Comparison of ENCODE assay signal across 19 mouse cellular contexts in the genomic region with DNA sequence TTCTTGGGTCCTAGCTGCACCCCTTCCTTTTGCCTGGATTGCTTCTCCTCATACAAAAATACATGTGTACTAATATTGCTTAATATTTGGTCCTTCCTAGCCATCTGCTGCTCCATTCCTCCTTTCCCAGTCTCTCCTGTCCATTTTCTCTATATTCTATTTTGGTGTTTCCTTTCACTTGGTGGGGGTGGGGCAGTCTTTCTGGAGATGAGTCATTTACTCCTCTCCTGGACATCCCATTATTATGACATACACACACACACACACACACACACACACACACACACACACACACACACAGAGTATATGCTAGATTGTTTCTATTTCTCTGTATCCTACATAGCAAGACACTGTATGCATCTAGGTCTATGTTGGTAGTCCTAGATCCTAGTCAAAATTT.
DNase-seq lines count a peak whose midpoint lies in the region; ATAC-seq and TF ChIP-seq lines count a peak whose summit lies in the region.
"Had no signal": no experiment of that assay in that cellular context is flagged by ENCODE, and none has a peak within 500 bp of the region (broad histone marks: within the 10 kb centered on the region; RNA-seq: fewer than 3 reads in every experiment).

No protein-coding gene starts in this region.

- intact Hi-C loops in left cerebral cortex, postnatal 14 days (cut with DNase I), result no loop called here

- no peak for DNase-seq in forebrain, embryonic 10.5 days (ENCODE audit: extremely low spot score, low spot score)
- DNase-seq in neural tube, embryonic 10.5 days (ENCODE audit: extremely low spot score, low spot score), result no peak
- no peak for DNase-seq in lung, adult 2 months
- no peak for DNase-seq in left cerebral cortex, postnatal 14 days (ENCODE audit: low spot score in 2 of 2)
- DNase-seq in liver, embryonic 11.5 days (ENCODE audit: low spot score), result no peak
- DNase-seq: adrenal gland, postnatal 25 days; heart, postnatal 10 days; retina, postnatal 1 day; thymus, adult 18-20 months had no signal

- TF ChIP-seq POLR2A in lung, adult 2 months (IDR thresholded peaks at IDR 0.05; ENCODE audit: borderline replicate concordance, extremely low read depth, low read depth, low read length), result no peak

- H3K4me3 ChIP-seq in forebrain, embryonic 13.5 days, result no peak overlapping the region
- H3K4me3 ChIP-seq in forebrain, embryonic 10.5 days, result no peak overlapping the region
- no peak overlapping the region for H3K4me3 ChIP-seq in neural tube, embryonic 13.5 days
- H3K4me3 ChIP-seq in forebrain, embryonic 16.5 days (replicated peaks; ENCODE audit: low read length), result no peak overlapping the region
- H3K4me3 ChIP-seq in lung, adult 2 months (replicated peaks; ENCODE audit: extremely low read depth, low read depth, low read length), result no peak overlapping the region
- no peak overlapping the region for H3K4me3 ChIP-seq in liver, embryonic 11.5 days (ENCODE audit: low read depth, low read length)
- H3K4me3 ChIP-seq: embryonic facial prominence, embryonic 15.5 days; left cerebral cortex, adult 2 months; liver, embryonic 12.5 days; stomach, embryonic 15.5 days had no signal

- no peak overlapping the region for H3K4me2 ChIP-seq in forebrain, embryonic 13.5 days
- no peak overlapping the region for H3K4me2 ChIP-seq in neural tube, embryonic 13.5 days
- H3K4me2 ChIP-seq in forebrain, embryonic 16.5 days (ENCODE audit: low read length), result no peak overlapping the region
- H3K4me2 ChIP-seq in liver, embryonic 11.5 days, result no peak overlapping the region
- H3K4me2 ChIP-seq: embryonic facial prominence, embryonic 15.5 days; heart, embryonic 11.5 days; liver, embryonic 12.5 days; midbrain, embryonic 11.5 days; stomach, embryonic 15.5 days had no signal

- H3K9ac ChIP-seq in forebrain, embryonic 13.5 days, result no peak overlapping the region
- H3K9ac ChIP-seq in neural tube, embryonic 13.5 days, result no peak overlapping the region
- H3K9ac ChIP-seq in forebrain, embryonic 16.5 days (replicated peaks; ENCODE audit: low read depth, low read length), result no peak overlapping the region
- no peak overlapping the region for H3K9ac ChIP-seq in liver, embryonic 11.5 days (ENCODE audit: low read depth, low read length)
- H3K9ac ChIP-seq: embryonic facial prominence, embryonic 15.5 days; liver, embryonic 12.5 days; stomach, embryonic 15.5 days had no signal

- no peaks in the 10 kb centered on the region for H3K27me3 ChIP-seq in forebrain, embryonic 13.5 days
- H3K27me3 ChIP-seq in forebrain, embryonic 10.5 days (ENCODE audit: poor library complexity, severe bottlenecking), result no peaks in the 10 kb centered on the region
- peaks cover 10% of the 10 kb centered on the region for H3K27me3 ChIP-seq in neural tube, embryonic 13.5 days
- H3K27me3 ChIP-seq in forebrain, embryonic 16.5 days (replicated peaks; ENCODE audit: control insufficient read depth, insufficient read depth, low read length), result no peaks in the 10 kb centered on the region
- no peaks in the 10 kb centered on the region for H3K27me3 ChIP-seq in liver, embryonic 11.5 days (replicated peaks; ENCODE audit: control insufficient read depth, insufficient read depth, low read length)
- H3K27me3 ChIP-seq: embryonic facial prominence, embryonic 15.5 days; liver, embryonic 12.5 days; Patski; stomach, embryonic 15.5 days had no signal

- H3K36me3 ChIP-seq in forebrain, embryonic 13.5 days (ENCODE audit: poor library complexity, severe bottlenecking), result no peaks in the 10 kb centered on the region
- H3K36me3 ChIP-seq in forebrain, embryonic 10.5 days (replicated peaks), result no peaks in the 10 kb centered on the region
- H3K36me3 ChIP-seq in neural tube, embryonic 13.5 days, result no peaks in the 10 kb centered on the region
- H3K36me3 ChIP-seq in forebrain, embryonic 16.5 days (ENCODE audit: control insufficient read depth, insufficient read depth), result no peaks in the 10 kb centered on the region
- H3K36me3 ChIP-seq in liver, embryonic 11.5 days (ENCODE audit: control insufficient read depth, insufficient read depth, low read length), result no peaks in the 10 kb centered on the region
- H3K36me3 ChIP-seq: embryonic facial prominence, embryonic 15.5 days; liver, embryonic 12.5 days; stomach, embryonic 15.5 days had no signal

- no peak for TF ChIP-seq CTCF in lung, adult 2 months (IDR thresholded peaks at IDR 0.05; ENCODE audit: insufficient read depth, low read length)

- no peaks in the 10 kb centered on the region for H3K9me3 ChIP-seq in forebrain, embryonic 13.5 days (replicated peaks)
- no peaks in the 10 kb centered on the region for H3K9me3 ChIP-seq in forebrain, embryonic 10.5 days
- H3K9me3 ChIP-seq in neural tube, embryonic 13.5 days, result no peaks in the 10 kb centered on the region
- no peaks in the 10 kb centered on the region for H3K9me3 ChIP-seq in forebrain, embryonic 16.5 days (ENCODE audit: control insufficient read depth, low read length)
- H3K9me3 ChIP-seq in liver, embryonic 11.5 days (ENCODE audit: control insufficient read depth, low read length), result no peaks in the 10 kb centered on the region
- H3K9me3 ChIP-seq: embryonic facial prominence, embryonic 15.5 days; liver, embryonic 12.5 days; stomach, embryonic 15.5 days had no signal

- H3K4me1 ChIP-seq in forebrain, embryonic 13.5 days, result peaks cover 27% of the 10 kb centered on the region
- peaks cover 8% of the 10 kb centered on the region for H3K4me1 ChIP-seq in forebrain, embryonic 10.5 days
- H3K4me1 ChIP-seq in neural tube, embryonic 13.5 days (replicated peaks), result peaks cover 12% of the 10 kb centered on the region
- peaks cover 19% of the 10 kb centered on the region for H3K4me1 ChIP-seq in forebrain, embryonic 16.5 days (replicated peaks; ENCODE audit: control insufficient read depth, insufficient read depth, low read length)
- no peaks in the 10 kb centered on the region for H3K4me1 ChIP-seq in lung, adult 2 months (ENCODE audit: control insufficient read depth, insufficient read depth, low read length)
- no peaks in the 10 kb centered on the region for H3K4me1 ChIP-seq in liver, embryonic 11.5 days (replicated peaks; ENCODE audit: control insufficient read depth, insufficient read depth, low read length)
- H3K4me1 ChIP-seq: liver, embryonic 12.5 days; stomach, embryonic 15.5 days had no signal

- peak overlapping the region; percentile 84 for H3K27ac ChIP-seq in forebrain, embryonic 13.5 days
- H3K27ac ChIP-seq in forebrain, embryonic 10.5 days, result no peak overlapping the region
- peak overlapping the region; percentile 40; the same call in 1 of the 2 replicates for H3K27ac ChIP-seq in neural tube, embryonic 13.5 days (replicated peaks)
- H3K27ac ChIP-seq in forebrain, embryonic 16.5 days (ENCODE audit: low read length), result peak overlapping the region; percentile 87
- no peak overlapping the region for H3K27ac ChIP-seq in liver, embryonic 11.5 days (ENCODE audit: low read depth, low read length)
- H3K27ac ChIP-seq: embryonic facial prominence, embryonic 15.5 days; left cerebral cortex, adult 2 months; liver, embryonic 12.5 days; stomach, embryonic 15.5 days had no signal

- ATAC-seq in forebrain, embryonic 13.5 days, result 0 out of 2 replicates have a peak, but pooled peaks have one; percentile 1
- ATAC-seq in neural tube, embryonic 13.5 days (ENCODE audit: low read depth), result no peak
- no peak for ATAC-seq in forebrain, embryonic 16.5 days
- ATAC-seq in liver, embryonic 11.5 days (replicated peaks; ENCODE audit: low FRiP score), result no peak
- ATAC-seq: liver, embryonic 12.5 days; Patski had no signal

Comparison
In these comparisons a context has a peak if more than half of its experiments do, and no peak if none do; other contexts are left out.
1. H3K27ac ChIP-seq: peak in forebrain, embryonic 13.5 days (single experiment), neural tube, embryonic 13.5 days (single experiment) and forebrain, embryonic 16.5 days (single experiment); none in forebrain, embryonic 10.5 days (single experiment) and liver, embryonic 11.5 days (single experiment).